Mouse (Mus musculus) adrenal gland, postnatal 4 days (tissue): ENCODE measurements at regions not wholly inside any gene's neighbourhood (a gene's known extent, or its start where the extent isn't known, plus 50 kb on each side); places are given as distances from the start of the nearest gene placed in this dataset.

ENCODE experiments used
- DNase-seq, 2 experiments: peaks; one replicate each; pipeline ENCODE4 v3.0.0; 2021 to 2022; ENCODE audit warnings: low spot score in 2 of 2, mixed read lengths in 2 of 2

- no peak for DNase-seq
Measured at GRCm38 (mm10) chr16:95778173-95778572, 76.3 kb downstream of the Ets2 start.

DNA sequence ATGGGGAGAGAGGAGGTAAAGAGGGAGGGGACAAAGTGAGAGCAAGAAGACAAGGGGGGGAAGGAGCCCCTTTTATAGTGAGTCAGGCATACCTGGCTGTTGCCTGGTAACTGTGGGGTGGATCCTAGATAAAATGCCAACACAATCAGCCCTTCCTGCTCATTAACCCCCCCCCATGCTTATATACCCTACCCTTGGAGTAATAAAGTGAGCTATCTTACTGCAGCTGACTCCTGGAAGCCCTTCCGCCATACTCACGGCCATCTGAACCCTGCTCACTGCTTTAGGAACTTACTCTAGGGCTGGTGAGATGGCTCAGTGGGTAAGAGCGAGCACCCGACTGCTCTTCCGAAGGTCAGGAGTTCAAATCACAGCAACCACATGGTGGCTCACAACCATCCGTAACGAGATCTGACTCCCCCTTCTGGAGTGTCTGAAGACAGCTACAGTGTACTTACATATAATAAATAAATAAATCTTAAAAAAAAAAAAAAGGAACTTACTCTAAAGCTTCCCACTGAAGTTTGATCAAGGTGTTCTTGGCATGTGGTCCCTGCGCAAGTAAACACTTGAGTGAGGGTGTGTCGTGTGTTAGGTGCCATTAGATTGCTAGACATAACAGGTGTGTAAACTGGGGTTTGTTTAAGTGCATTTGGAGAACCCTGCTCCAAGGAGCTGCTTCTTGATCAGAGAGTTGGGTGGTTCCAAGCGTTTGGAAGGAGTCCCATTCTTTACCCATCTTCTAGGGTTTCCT is 74.9 kb downstream of the Ets2 start:
- DNase-seq = no peak

DNA sequence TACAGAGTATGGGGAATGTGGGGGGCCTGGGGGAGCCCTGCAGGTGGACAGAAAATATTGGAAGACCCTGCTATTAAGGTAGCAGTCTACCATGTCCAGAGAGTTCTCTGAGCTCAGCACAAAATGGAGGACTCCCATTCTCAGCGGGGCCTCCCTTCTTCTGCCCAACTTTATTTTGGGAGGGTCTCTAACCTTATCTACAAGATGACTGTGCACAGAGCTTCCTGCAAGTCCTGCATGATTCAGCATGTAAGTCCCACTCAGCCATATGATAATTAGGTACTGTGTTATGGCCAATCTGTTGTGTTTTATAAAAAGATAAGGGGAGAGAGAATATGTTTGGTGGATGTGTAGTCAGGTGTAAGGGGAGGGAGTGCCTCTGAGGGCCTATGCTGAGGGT is 74.1 kb downstream of the Ets2 start:
- DNase-seq = no peak

DNA sequence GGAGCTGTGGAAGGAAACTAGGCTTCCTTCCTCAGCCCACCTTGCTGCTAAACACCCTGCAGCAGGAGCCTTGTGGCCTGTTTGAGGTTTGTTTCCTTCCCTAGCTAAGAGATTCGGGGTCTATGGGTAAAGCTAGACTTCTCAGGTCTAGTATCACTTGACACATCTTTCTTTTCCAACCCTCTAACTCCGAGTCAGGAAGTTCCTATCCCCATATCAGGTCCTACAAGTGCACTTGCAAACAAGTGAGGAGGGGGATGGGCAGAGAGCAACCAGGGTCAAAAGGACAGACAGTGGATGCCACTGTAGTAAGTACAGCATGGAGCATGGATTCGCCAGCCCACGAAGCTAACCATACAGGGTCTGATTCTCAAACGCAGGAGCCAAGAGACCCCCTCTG is 73.5 kb downstream of the Ets2 start:
- no peak for DNase-seq

DNA sequence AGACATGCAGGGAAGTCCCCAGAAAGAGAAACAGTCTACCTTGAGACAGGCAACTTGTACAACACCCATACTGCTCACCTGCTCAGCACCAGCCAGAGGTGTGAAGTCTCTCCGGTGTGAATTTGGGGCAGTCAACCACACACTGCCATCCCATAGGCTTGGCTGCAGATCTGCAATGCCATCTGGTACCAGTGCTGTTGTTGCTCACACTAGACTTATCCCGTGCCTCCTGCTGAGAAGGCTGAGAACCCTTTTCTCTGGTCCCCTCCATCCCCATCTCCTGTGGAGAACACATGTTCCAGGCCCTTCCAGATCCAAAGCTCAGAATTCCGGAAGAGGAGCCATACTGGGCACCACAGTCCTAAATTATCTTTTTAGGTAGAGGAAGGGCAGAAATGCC is 71.3 kb downstream of the Ets2 start:
- no peak for DNase-seq
